Mouse (Mus musculus) ES-E14 (cell line): ENCODE results near the gene Sash1.

ENCODE experiments used
- HCFC1 ChIP-seq: IDR thresholded peaks from 2 replicates; pipeline ENCODE4 v1.6.1; 2012; ENCODE audit warnings: low read length, inconsistent platforms, borderline replicate concordance; ENCODE audit not compliant: insufficient read depth
- MAFK ChIP-seq: IDR thresholded peaks from 2 replicates; pipeline ENCODE4 v1.6.1; 2014; ENCODE audit warnings: mild to moderate bottlenecking, low read depth, low read length, inconsistent platforms; ENCODE audit not compliant: insufficient read depth

DNA sequence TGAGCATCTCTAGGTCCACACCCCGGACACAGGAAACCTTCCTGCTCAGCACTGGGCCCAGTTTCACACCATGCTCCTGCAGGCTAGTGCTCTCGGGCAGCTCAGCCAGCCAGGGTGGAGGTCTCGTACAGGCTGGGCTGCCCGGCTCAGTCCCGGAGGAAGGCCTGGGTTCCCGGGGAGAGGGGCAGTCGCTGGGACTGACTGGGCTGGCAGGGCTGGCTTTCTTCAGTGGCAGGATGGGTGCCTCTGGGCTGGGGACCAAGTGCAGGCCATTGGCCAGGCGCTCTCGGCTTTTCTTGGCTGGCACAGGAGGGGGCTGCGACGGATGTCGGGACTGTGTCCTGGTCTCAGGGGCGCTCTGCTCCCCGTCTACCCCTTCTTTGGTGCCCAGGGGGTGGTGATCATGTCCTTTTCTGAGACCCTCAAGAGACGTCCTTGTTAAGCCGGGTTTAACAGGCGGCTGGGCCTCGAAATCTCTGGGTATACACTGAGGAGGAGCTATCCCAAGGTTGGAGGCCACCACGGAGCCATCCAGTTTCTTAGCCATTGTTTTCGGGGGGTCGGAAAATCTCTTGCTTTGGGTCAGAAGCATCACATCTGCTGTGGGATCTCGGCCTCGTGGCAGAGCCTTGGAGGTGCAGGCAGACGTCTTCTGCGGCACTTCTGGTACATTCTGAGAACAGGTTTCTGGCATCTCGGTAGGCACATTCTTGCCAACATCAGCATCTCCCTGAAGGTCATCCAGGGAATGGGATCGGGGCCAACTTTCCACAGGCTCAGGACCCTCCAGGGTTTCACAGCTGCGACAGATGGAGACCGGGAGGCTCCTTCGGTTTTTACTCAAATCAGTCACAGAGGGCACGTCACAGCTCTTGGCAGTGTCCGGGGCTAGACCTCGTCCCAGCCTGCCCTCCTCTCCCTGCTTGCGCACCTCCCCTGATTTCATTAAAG, 156.2 kb downstream of the Sash1 start:
- no peak for TF ChIP-seq HCFC1
- TF ChIP-seq MAFK, result no peak
